Mouse (Mus musculus) hindbrain, embryonic 11.5 days (tissue): Measurements from ENCODE around the gene S100a11. TPM values are rescaled to one million over a fixed set of nuclear protein-coding genes. Genes with fewer than 3 reads are reported as not detected.
"Not testable (repeated sequence)": the region's sequence is repeated elsewhere in the genome, so short reads cannot be mapped to it uniquely, and the experiment has no call there.

Source experiments
- ATAC-seq: fragments of 200-750 bp; cut with Nextera tagmentation; 2 replicates; pipeline ENCODE4 v1.8.0; 2017; ENCODE audit warnings: mild to moderate bottlenecking, moderate TSS enrichment, moderate library complexity; ENCODE audit not compliant: low FRiP score
- DNase-seq: peaks from one replicate; pipeline ENCODE4 v3.0.0-alpha.2; 2015; ENCODE audit warnings: low spot score
- H3K27ac ChIP-seq: fragments of 300-500 bp; sonication (generic); 2 replicates; pipeline ENCODE4 v1.5.1; 2014; ENCODE audit warnings: mild to moderate bottlenecking, low read depth, low read length
- H3K27me3 ChIP-seq: fragments of 300-500 bp; sonication (generic); 2 replicates; pipeline ENCODE4 v1.6.1; 2014; ENCODE audit warnings: mild to moderate bottlenecking, low read length, moderate library complexity, mixed read lengths; ENCODE audit not compliant: control insufficient read depth, insufficient read depth
- H3K36me3 ChIP-seq: fragments of 300-500 bp; sonication (generic); 2 replicates; pipeline ENCODE4 v1.6.1; 2014; ENCODE audit warnings: mild to moderate bottlenecking, low read length, moderate library complexity, mixed read lengths; ENCODE audit not compliant: control insufficient read depth, insufficient read depth
- H3K4me1 ChIP-seq: fragments of 300-500 bp; sonication (generic); replicated peaks from 2 replicates; pipeline ENCODE4 v1.6.1; 2014; ENCODE audit warnings: low read length, mixed read lengths; ENCODE audit not compliant: control insufficient read depth, insufficient read depth
- H3K4me2 ChIP-seq: fragments of 300-500 bp; sonication (generic); replicated peaks from 2 replicates; pipeline ENCODE4 v1.6.1; 2014; ENCODE audit warnings: mild to moderate bottlenecking, low read depth, low read length
- H3K4me3 ChIP-seq: fragments of 300-500 bp; sonication (generic); 2 replicates; pipeline ENCODE4 v1.5.1; 2014; ENCODE audit warnings: low read depth, low read length
- H3K9ac ChIP-seq: fragments of 300-500 bp; sonication (generic); 2 replicates; pipeline ENCODE4 v1.6.1; 2014; ENCODE audit warnings: low read depth, low read length
- H3K9me3 ChIP-seq: fragments of 300-500 bp; sonication (generic); 2 replicates; pipeline ENCODE4 v1.6.1; 2016; ENCODE audit warnings: low read length; ENCODE audit not compliant: control insufficient read depth
- WGBS: fragments of 180-500 bp; shearing (Covaris S2); extraction: QIAGEN DNeasy Blood & Tissue Kit; methylation state at CpG from one replicate; pipeline ENCODE4 v1.1.7; 2014; 5-methylcytosine and 5-hydroxymethylcytosine counted together
- polyA plus RNA-seq: library from polyadenylated mRNA; unstranded; fragments of >200 nt; fragmentation: Nextera tagmentation; extraction: Ambion mirVana; gene quantifications from 2 replicates; pipeline ENCODE4 v1.2.1, GENCODE M21; 2014

The S100a11 gene
- polyA plus RNA-seq, 1 experiment from 2014 or later = 542 TPM

DNA sequence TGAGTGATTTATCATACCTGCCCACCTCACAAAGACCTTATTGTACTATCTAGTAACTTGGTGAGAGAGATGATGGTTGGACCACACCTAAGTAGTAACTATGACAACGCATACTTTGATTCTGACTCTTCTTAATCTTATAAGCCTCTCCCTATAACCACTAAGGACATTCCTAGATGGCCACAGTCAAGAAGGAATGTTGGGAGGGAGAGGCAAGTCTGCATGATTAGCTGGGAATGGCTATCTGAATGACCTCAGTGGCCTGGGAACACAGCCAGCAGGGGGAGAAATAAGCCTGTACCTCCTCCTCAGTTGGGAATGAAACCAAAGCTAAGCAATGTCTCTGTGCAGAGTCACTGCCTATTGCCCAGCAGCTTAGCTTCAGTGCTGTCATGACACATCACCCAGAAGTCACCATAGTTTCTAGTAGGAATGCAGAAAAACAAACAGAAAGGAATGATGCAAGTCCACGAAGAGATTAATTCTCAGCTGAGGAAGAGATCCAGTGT is 16.8 kb downstream of the S100a11 start:
- Histone ChIP-seq H3K4me3 (no peak overlapping the region), H3K27ac (no peak overlapping the region), H3K4me2 (no peak overlapping the region), H3K9ac (no peak overlapping the region), H3K36me3 (no peaks in the 10 kb centered on the region), H3K27me3 (no peaks in the 10 kb centered on the region), H3K4me1 (no peaks in the 10 kb centered on the region), H3K9me3 (no peaks in the 10 kb centered on the region)
- DNase-seq = no peak
- ATAC-seq = no peak
- 68% methylated on average over 2 of the region's 2 CpGs for WGBS

DNA sequence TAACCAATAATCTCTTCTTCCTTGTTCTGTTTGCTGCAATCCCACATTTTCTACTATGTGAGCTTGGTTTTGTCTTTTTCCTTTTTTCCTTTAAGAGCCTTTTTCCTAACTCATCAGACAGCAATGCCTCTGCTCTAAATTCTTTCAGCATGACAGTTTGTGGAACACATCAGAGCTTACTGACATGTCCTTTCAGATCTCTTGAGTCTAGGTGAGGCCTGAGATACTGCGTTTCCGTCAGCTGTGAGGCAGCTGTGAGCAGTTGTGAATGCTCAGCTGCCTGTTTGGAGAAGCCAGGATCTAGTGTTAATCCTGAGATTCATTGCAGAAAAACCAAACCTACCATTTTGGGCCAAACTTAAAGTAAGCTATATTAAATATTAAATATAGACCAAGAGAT is 18.2 kb downstream of the S100a11 start:
- ATAC-seq (no peak), DNase-seq (no peak)
- 88% methylated on average over 2 of the region's 2 CpGs for WGBS
- no peak overlapping the region for H3K27ac ChIP-seq
- no peak overlapping the region for H3K4me2 ChIP-seq
- no peaks in the 10 kb centered on the region for H3K9me3 ChIP-seq
- H3K9ac ChIP-seq = no peak overlapping the region
- H3K4me1 ChIP-seq = no peaks in the 10 kb centered on the region
- no peaks in the 10 kb centered on the region for H3K36me3 ChIP-seq
- no peak overlapping the region for H3K4me3 ChIP-seq
- no peaks in the 10 kb centered on the region for H3K27me3 ChIP-seq

DNA sequence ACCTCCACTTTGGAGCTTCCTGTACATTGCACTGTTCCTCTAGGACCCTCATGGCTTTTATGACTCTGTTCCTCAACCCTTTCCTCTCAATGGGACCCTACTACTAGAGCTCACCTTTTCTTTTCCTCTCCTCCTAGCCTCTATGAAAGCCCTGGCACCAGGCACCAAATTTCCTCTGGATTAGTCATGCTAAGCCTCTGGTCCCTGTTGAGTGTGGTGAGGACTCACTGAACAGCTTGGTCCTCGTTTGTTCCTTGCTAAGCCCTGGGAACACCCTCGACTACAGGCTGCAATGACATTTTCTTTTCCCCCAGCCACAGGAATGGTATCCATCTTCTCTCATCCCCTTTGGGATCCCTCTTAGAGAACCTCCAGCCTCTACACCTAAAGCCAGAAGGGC is 21.2 kb downstream of the S100a11 start:
- H3K27ac ChIP-seq = no peak overlapping the region
- no peak for DNase-seq
- no peak for ATAC-seq
- no peaks in the 10 kb centered on the region for H3K4me1 ChIP-seq
- H3K4me2 ChIP-seq = no peak overlapping the region
- no peaks in the 10 kb centered on the region for H3K9me3 ChIP-seq
- H3K9ac ChIP-seq = no peak overlapping the region
- no peak overlapping the region for H3K4me3 ChIP-seq
- WGBS = 73% methylated on average over 2 of the region's 2 CpGs
- no peaks in the 10 kb centered on the region for H3K36me3 ChIP-seq
- no peaks in the 10 kb centered on the region for H3K27me3 ChIP-seq

DNA sequence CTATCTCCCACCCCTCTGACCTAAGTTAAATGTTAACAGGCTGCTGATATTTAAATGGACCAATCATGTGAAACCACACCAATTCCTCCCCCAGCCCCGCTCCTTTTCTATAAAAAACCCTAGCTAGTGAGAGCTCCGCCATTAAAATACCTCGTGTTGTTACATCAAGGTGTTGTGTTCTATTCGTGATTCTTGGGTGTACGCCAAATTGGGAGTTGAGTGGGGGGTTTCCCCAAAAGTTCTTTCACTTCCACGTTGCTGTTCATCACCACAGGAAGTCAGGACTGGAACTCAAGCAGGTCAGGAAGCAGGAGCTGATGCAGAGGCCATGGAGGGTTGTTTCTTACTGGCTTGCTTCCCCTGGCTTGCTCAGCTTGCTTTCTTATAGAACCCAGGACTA is 23.9 kb downstream of the S100a11 start:
- H3K9me3 ChIP-seq, H3K27me3 ChIP-seq, H3K9ac ChIP-seq, ATAC-seq, H3K4me2 ChIP-seq, H3K27ac ChIP-seq, H3K36me3 ChIP-seq, H3K4me3 ChIP-seq, DNase-seq, H3K4me1 ChIP-seq: not testable (repeated sequence)
- WGBS = 82% methylated on average over 6 of the region's 6 CpGs

DNA sequence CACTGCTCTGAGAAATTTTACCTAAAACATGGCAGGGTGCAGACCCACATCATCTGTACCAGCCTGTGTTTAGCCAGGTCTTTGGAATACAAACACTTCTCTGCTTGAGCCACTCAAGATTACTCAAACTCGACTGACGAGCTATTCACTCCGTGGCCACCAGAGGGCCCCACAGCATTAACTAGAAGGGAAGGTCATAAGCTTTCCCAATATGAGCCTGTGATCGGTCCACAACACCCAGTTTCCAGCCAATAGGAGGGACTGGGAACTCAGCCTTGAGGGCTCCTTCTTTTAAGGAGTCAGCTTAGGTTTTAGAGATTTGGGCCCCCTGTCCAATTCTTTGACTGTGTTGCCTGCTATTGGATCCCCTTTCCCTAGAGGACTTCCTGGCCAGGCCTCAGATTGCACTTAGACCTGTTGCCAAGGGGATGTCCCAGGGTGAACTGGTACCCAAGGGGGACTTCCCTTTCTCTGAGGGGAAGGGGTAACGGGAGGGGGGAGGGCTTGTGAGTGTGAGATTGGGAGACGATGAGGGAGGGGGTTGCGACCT is 26.9 kb downstream of the S100a11 start:
- H3K4me1 ChIP-seq = no peaks in the 10 kb centered on the region
- ATAC-seq (peak; percentile 63; the same call in 1 of the 2 replicates), DNase-seq (peak; percentile 90)
- H3K36me3 ChIP-seq = no peaks in the 10 kb centered on the region
- H3K27me3 ChIP-seq = no peaks in the 10 kb centered on the region
- no peak overlapping the region for H3K27ac ChIP-seq
- 37% methylated on average over 7 of the region's 7 CpGs for WGBS
- H3K4me2 ChIP-seq = no peak overlapping the region
- H3K9ac ChIP-seq = no peak overlapping the region
- H3K9me3 ChIP-seq = no peaks in the 10 kb centered on the region
- no peak overlapping the region for H3K4me3 ChIP-seq

DNA sequence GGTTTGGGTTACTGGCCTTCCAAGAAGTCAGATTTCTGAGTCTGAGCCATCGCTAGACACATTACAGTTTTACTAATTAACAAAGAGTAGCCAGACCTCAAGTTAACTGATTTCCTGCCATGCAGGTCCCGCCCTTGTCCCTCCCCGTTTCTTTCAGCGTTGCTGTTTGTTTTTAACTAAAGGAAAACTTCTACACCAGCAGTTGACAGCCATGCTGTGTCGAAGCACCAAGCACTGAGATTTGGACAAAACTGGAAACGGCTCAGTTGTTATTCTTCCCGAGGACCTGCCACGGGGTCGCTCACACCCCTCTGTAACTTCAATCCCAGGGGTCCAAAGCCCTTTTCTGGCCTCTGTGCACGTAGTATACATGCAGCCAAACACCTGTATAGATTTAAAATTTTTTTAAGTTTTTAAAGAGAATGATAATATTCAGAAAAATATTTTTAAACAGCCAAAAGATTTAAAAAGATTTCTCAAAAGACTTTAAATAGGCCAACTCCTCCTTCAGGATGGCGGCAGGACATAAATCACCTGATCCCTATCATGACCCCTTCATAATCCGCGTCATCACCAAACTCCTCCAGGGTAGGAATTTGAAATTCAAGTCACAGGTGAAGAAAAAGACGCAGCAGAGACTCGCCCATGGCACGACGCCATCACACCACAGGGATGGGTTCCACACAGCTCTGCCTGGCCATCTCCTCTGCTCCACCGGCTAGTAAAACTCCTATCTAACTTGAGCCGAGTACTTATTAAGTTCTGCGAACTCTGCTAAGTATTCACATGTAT is 27.7 kb downstream of the S100a11 start:
- no peak overlapping the region for H3K9ac ChIP-seq
- ATAC-seq = no peak
- no peak overlapping the region for H3K4me2 ChIP-seq
- no peaks in the 10 kb centered on the region for H3K9me3 ChIP-seq
- no peaks in the 10 kb centered on the region for H3K27me3 ChIP-seq
- no peak overlapping the region for H3K4me3 ChIP-seq
- 80% methylated on average over 20 of the region's 20 CpGs for WGBS
- H3K27ac ChIP-seq = no peak overlapping the region
- no peak for DNase-seq
- H3K4me1 ChIP-seq = no peaks in the 10 kb centered on the region
- no peaks in the 10 kb centered on the region for H3K36me3 ChIP-seq

DNA sequence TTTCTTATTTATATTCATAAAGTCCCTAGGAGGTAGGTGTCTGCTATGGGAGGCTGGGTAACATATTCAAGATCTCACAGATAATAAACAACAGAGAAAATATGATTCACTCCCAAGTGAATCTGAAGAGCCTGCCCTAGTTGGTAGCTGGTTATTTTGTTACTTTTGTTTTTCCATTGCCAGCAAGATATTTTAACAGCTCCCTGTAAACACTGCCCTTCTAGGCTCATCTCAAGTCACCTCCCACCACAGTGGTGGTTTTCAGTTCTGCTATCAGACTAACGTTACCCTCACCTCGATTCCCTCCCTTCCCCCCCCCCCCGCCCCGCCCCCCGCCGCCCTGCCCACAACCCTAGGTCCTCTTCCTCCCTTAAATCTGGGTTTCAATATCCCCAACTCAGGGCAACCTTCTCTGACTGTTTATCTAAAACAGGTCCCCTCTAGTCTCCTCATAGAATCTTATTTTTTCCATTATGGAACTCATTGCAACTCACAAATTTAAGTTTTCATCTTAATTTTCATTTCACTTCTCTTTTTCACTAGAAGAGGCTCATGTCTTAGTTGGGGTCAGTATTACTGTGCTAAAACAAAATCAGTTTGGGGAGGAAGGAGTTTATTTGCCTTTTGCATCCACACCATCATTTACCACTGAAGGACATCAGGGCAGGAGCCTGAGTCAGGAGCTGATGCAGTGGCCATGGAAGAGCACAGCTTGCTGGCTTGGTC is 28.4 kb downstream of the S100a11 start:
- no peaks in the 10 kb centered on the region for H3K27me3 ChIP-seq
- H3K27ac ChIP-seq = no peak overlapping the region
- no peak overlapping the region for H3K4me3 ChIP-seq
- H3K9me3 ChIP-seq = no peaks in the 10 kb centered on the region
- 86% methylated on average over 4 of the region's 6 CpGs for WGBS
- H3K9ac ChIP-seq = no peak overlapping the region
- DNase-seq (no peak), ATAC-seq (no peak)
- no peak overlapping the region for H3K4me2 ChIP-seq
- no peaks in the 10 kb centered on the region for H3K4me1 ChIP-seq
- H3K36me3 ChIP-seq = no peaks in the 10 kb centered on the region

DNA sequence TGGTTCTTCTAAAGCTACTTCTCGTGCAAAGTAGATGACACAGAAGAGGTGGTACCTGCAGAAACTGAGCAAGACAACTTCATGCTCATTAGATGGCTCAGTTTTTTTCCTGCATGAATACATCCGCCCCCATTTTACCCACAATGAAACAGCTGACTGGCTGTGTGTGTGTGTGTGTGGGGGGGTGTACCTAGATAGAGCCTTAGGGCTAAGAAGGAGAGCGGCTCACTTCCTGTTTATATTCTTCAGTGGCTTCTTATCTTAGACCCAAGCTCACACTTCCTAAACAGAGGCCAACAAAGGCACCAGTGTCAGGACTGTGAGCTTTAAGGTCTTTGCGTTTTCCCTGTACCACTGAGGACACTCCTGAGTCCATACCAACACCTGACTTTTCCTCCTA is 29.7 kb downstream of the S100a11 start:
- Histone ChIP-seq H3K27me3 (no peaks in the 10 kb centered on the region; the same call in 1 of the 2 replicates), H3K9ac (no peak overlapping the region), H3K27ac (no peak overlapping the region), H3K4me1 (no peaks in the 10 kb centered on the region), H3K36me3 (no peaks in the 10 kb centered on the region), H3K4me3 (no peak overlapping the region), H3K4me2 (no peak overlapping the region), H3K9me3 (no peaks in the 10 kb centered on the region)
- WGBS = 85% methylated on average over 4 of the region's 4 CpGs
- DNase-seq (no peak), ATAC-seq (no peak)
